Mouse (Mus musculus) erythroblast, embryonic 14.5 days (primary cell): ENCODE results near the gene Nell2.

Experiments
- GATA1 ChIP-seq: IDR thresholded peaks from 2 replicates; pipeline ENCODE4 v1.6.1; 2012; ENCODE audit warnings: low read length, inconsistent platforms, mixed read lengths
- TAL1 ChIP-seq: IDR thresholded peaks from 3 replicates; pipeline ENCODE4 v1.6.1; 2012; ENCODE audit warnings: low read length, inconsistent platforms, mixed read lengths

DNA sequence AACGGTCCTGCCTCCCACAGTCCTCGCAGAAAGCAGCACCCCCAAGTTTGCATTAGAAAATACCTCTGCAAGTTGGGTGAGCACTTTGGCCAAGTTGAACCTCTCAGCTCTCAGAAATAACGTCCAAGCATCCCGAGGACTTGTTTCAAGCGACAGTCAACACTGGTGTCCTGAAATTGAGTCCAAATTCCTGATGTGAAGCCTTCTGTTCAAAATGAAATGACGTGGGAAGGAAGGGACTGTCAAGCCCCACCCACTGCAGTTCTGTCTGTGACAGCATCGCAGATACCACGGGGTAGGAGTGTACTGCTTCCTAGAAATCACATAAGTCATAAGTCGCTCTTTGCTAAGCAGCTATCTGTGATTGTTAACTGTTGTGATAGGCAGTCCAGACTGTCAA, 342.9 kb downstream of the Nell2 start:
- TF ChIP-seq GATA1 (no peak), TAL1 (no peak)
